Mouse (Mus musculus) brown adipose tissue, adult 24 weeks (tissue): ENCODE measurements around the gene Plac1. TPM values are rescaled to one million over a fixed set of nuclear protein-coding genes. Genes with fewer than 3 reads are reported as not detected.

ENCODE experiments used
- H3K27ac ChIP-seq: fragments of 200-500 bp; replicated peaks from 2 replicates; pipeline ENCODE4 v1.5.1; 2012; ENCODE audit warnings: low read depth, mild to moderate bottlenecking, low read length
- H3K4me1 ChIP-seq: fragments of 200-500 bp; 2 replicates; pipeline ENCODE4 v1.6.1; 2012; ENCODE audit warnings: low read length, mixed read lengths; ENCODE audit not compliant: control insufficient read depth, insufficient read depth, insufficient read length
- H3K4me3 ChIP-seq: fragments of 200-500 bp; 2 replicates; pipeline ENCODE4 v1.5.1; 2012; ENCODE audit warnings: low read depth, mild to moderate bottlenecking, low read length, moderate library complexity; ENCODE audit not compliant: insufficient read depth
- polyA plus RNA-seq: library from polyadenylated mRNA; stranded (reverse); fragments of >200 nt; gene quantifications from 2 replicates; pipeline ENCODE4 v1.2.4, GENCODE M21; 2012; ENCODE audit not compliant: missing spikeins, insufficient read depth, insufficient read length

Plac1 gene
- polyA plus RNA-seq, 1 experiment: not detected

DNA sequence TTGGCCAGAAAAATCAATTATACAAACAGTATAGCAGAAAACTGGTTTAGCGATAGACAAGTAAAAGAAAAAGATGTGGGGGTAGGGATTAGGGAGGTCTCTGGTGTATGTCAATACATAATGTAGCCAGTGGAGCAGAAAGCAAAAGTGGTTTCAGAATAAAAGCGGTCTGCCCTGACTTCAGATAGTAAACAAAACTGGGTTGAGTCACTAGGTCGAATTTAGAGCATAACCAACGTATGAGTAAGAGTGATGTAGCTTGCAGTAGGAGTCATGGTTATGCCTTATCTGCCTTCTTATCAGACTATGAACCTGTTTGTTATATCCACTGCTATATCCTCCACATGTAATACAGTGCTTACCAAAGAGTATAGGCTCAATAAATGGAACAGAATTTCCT lies 77.3 kb downstream of the Plac1 start:
- Histone ChIP-seq H3K4me1 (peaks cover 2% of the 10 kb centered on the region; the same call in 1 of the 2 replicates), H3K27ac (no peak overlapping the region), H3K4me3 (no peak overlapping the region)

DNA sequence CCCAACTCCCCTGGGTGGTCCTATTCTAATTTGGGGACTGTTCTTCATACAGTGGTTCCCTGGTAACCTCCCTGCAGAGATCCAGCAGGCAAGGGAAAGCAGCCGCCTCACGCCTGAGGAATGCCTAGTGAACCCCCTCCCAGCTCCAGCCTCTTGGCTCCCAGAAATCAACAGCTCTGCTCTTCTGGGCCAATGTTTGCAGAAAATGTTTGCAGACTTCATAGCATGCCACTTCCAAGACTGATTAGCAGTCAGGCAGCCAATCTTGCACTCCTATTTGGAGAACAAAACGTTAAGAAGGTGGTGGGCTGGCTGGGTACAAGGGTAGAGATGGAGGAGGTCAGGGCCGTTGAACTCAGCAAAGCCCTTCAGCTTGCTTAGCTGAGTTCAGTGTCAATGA lies 78.3 kb downstream of the Plac1 start:
- H3K27ac ChIP-seq: no peak overlapping the region
- peaks cover 2% of the 10 kb centered on the region; the same call in 1 of the 2 replicates for H3K4me1 ChIP-seq
- H3K4me3 ChIP-seq: no peak overlapping the region

DNA sequence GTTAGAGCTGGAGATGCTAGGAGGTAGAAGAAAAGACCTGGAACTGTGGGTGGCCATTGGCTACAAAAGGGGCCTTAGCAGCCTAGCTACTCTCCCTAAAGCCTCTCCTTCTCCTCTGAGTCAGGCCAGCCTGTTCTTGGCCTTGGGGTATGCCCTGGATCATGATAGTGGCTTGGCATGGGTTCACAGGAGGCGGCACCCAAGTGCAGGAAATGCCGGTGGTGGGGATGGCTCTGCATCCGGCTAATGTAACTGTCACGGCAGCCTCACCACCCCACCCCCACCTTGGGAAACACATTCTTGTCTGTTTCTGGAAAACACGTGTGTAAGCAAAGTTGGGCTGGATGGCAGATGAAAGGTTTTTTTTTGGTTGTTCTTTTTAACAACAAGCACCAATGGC lies 78.8 kb downstream of the Plac1 start:
- Histone ChIP-seq H3K4me3 (no peak overlapping the region), H3K27ac (no peak overlapping the region), H3K4me1 (peaks cover 2% of the 10 kb centered on the region; the same call in 1 of the 2 replicates)

DNA sequence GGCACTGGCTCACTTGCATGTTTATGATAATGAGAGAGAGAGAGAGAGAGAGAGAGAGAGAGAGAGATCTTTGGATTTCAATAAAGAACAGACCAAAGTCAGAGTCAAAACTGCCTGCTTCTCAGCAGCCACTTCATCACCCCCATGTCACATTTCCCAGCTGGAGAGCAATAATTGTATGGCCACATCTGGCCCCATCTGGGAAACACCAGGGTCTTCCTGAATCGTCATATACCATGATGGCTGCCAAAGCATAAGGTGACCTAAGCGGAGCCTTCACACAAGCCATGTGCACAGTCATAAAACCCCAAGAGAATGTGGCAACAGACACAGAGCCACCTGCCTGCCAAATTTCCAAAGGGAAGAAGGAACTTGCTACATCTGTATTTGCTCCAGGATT lies 91.9 kb downstream of the Plac1 start:
- Histone ChIP-seq H3K4me1 (no peaks in the 10 kb centered on the region), H3K27ac (no peak overlapping the region), H3K4me3 (no peak overlapping the region)

DNA sequence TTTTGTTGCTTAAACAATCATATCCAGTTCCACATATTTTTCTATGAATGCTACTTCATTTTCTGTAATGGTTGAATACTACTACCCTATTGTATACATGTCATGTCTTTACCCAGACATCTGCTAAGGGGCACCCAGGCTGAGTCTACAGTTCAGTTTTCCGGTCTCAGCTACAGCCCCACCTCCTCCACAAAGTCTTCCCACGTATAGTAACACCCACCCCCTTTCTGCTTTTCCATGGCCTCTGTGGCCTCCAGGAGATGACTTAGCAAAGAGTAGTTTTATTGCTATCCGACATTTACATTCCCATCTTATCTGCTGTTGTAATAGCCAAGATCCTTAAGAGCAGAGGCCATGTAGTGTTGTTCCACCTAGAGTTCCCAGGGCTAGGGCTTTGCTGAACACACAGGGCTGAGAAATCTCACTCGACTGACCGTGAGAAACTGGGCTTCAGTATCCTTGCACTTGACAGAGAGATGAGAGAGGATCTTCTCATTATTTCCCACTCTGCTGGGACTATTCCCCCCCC lies 93.5 kb downstream of the Plac1 start:
- Histone ChIP-seq H3K4me1 (no peaks in the 10 kb centered on the region), H3K4me3 (no peak overlapping the region), H3K27ac (no peak overlapping the region)

DNA sequence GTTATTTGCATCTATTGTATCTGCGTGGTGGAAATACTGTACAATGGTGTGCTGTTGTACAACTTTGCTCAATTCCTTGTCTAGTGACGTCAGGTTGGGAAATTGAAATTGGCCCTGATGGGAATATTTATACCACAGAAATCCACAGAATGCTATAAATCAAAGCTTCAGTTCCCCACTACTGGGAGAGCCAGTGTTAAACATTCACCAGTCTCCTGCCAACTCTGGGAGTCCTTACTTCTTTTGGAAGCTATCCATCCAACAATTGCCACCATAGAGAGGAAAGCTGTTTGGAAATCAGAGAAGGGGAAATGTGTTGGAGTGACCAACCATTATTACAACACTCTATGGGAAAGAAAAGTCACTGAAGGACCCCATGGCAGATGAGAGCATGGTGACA lies 100.3 kb downstream of the Plac1 start:
- Histone ChIP-seq H3K27ac (no peak overlapping the region), H3K4me1 (no peaks in the 10 kb centered on the region), H3K4me3 (no peak overlapping the region)

DNA sequence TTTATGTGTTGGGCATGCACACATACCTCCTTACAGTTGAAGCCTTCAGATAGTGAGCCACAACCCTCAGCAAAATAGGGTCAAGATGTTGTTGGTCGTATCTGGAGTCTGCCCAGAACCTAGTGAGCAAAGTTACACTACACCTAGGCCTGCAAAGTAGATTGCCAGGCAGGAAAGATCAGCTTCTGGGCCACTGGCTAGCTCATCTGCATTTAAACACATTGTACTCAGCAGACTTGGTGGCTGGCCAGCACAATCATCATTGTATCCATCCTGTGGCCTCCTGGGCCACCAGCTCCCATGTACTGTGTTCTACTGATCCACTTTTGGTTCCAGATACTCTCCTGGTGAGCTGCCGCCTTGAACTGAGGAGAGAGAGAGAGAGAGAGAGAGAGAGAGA lies 102.8 kb downstream of the Plac1 start:
- Histone ChIP-seq H3K4me3 (no peak overlapping the region), H3K4me1 (no peaks in the 10 kb centered on the region), H3K27ac (no peak overlapping the region)

DNA sequence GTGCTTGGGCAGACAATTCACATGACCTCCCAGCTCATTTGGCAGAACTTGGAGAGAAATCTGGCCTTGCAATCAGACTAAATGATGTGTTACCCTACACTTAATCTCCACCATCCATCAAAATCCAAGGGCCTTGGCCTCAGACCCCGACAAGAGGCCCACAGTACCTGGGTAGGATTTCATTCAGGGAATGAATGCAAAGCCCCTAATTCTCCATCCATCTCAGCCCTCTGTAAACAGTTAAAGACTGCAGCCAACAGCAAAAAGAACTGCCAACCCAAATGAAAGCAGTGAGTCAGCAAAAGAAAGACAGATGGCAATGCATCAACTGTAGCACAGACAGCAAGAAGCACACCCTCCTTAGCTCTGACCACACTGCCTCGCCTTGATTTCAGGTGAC lies 110.4 kb downstream of the Plac1 start:
- no peak overlapping the region for H3K4me3 ChIP-seq
- H3K4me1 ChIP-seq: no peaks in the 10 kb centered on the region
- no peak overlapping the region for H3K27ac ChIP-seq

DNA sequence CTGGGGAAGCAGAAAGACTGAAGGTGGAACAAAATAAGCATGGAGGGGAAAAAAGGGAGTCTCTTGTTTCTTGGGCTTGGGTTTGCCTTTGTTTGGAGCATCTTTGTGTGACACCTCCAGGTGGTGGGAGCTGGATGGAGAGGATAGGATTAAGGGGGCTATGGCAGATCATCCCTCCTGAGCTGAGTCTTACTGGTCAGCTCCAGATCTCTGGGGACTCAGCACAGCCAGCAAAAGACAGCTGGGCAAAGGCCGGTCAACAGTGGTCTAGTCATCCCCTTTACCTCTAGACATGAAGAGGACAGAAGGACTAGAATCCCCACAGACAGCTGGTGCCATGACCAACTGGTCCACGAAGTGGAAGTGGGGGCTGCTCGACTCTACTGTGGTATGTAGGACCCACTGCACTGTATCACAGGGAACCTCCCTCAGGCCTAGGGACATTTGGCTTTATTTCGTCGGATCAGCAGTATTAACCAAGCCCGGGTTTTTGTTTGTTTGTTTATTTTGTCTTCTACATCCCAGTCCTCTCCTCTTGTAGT lies 113.3 kb downstream of the Plac1 start:
- H3K27ac ChIP-seq: no peak overlapping the region
- no peak overlapping the region for H3K4me3 ChIP-seq

DNA sequence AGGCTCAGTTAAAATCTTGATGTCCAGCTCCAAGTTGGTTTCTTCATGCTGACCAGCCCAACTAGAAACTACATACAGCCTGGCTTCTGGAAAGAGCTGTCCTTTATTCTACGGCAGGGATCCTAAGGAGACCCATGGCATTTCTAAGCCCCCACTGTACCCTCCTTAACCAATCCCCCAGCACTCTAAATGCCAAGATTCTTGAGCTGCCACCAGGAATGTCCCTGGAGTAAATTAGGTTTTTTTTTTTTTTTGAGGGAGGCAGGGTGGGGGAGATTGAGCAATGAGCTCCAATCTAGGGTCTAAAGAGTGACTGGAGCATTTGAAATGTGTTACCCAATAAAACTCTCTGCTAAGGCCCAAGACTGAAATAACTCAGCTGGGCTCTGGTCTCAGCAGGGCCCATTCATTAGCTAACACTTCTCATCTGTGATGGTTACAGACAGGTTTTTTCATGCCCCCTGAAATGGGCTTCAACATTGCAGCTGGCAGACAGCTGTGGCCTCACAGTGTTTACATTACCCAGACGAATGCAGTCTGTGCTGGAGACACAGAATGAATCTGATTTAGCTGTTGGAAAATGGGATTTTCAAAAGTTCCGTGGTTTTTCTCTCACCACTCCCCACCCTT lies 114.0 kb downstream of the Plac1 start:
- Histone ChIP-seq H3K4me1 (no peaks in the 10 kb centered on the region), H3K4me3 (no peak overlapping the region), H3K27ac (no peak overlapping the region)

More for the DNA sequence above, 113.3 kb downstream of the Plac1 start:
- no peaks in the 10 kb centered on the region for H3K4me1 ChIP-seq

DNA sequence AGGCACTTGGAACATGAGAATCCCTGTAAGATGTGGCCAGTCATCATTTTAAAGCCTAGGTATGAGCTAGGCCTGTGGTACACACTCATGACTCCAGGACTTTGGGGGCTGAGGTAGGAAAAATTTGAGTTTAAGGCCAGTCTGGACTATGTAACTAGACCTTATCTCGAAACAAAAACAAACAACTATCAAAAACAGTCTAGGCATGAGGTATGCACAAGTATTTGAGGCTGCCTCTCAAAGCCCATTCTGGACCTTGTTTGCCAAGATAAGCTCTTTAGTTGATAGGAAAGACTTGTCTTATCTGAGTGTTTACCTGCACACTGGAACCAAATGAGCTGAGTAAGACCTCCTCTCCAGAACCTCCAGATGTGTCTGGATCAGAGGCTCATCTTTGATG lies 116.3 kb downstream of the Plac1 start:
- H3K27ac ChIP-seq: no peak overlapping the region
- H3K4me1 ChIP-seq: no peaks in the 10 kb centered on the region; the same call in 1 of the 2 replicates
- H3K4me3 ChIP-seq: no peak overlapping the region

DNA sequence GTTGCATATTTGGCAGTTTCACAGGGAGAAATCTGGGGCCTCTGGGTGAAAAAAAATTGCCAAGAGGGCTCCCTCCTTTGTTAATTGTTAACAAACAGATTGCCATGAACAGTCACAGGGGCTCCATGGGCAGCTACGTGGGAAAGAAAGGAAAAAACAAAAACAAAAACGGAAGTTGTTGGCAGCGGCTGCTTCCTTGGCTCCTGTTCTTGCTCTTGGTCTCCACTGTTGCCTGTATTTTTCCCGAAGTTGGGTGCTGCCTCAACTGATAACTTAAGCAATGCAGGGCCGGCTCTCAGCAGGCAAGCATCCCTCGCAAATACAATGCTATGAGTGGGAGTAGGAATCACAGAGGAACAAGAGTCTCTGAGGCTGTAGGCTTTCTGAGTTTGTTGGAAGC lies 121.3 kb downstream of the Plac1 start:
- Histone ChIP-seq H3K27ac (no peak overlapping the region), H3K4me1 (peaks cover 3% of the 10 kb centered on the region), H3K4me3 (no peak overlapping the region)

DNA sequence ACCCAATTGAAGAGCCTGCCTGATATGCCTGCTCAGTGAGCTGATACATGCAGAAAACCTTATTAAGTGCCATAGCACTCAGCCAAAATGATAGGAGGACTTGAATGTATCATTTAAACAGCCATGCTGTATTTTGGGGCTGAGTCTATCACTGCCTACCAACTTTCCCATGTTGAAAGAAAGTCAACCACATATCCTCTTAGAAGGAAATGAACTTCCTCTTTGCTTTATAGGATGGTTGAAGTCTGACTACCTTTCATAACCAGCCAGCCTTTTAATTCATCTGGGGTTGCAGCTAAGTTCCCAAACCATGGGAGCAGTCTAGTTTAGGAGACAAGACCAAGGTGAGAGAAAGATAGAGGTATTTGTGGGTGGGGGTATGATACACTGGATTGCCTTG lies 121.9 kb downstream of the Plac1 start:
- H3K27ac ChIP-seq: no peak overlapping the region
- no peak overlapping the region for H3K4me3 ChIP-seq
- peaks cover 3% of the 10 kb centered on the region for H3K4me1 ChIP-seq

DNA sequence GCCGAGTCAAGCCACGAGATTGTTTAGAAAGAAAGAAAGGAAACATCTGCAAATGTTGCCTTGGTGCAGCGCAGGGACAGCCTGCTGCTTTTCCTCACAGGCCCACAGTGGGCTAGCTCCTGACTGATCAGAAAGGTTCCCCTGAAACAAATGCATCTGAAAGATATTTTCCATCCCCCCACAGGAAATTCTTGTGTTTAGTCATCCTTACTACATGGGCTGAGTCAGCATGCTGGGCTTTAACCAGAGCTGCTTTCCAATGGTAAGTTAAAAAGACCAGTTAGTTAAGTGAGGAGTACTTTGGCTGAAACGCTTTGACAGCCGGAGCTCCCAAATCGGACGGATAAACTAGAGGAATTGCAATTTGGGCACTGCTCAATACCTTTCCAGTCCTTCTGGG lies 124.9 kb downstream of the Plac1 start:
- Histone ChIP-seq H3K4me1 (peaks cover 3% of the 10 kb centered on the region), H3K4me3 (no peak overlapping the region), H3K27ac (peak overlapping the region; percentile 9; the same call in 1 of the 2 replicates)

DNA sequence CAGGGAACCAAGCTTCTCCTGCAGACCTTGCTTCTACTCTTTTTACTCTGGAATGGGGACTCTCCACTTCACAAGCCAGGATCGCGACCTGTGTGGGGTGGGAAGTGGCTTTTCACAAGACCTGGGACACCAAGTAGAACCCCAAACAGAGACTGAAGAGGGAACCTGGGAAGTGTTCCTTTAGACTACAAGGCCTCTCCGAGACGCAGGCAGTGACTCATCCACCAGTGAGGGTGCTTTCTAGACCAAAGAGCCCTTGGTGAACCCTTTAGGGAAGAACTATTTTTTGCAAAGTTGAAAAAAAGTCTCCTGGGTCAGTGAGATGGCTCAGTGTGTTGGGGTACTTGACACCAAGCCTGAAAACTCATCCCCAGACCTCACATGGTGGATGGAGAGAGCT lies 129.8 kb downstream of the Plac1 start:
- H3K27ac ChIP-seq: no peak overlapping the region
- no peak overlapping the region for H3K4me3 ChIP-seq
- no peaks in the 10 kb centered on the region; the same call in 1 of the 2 replicates for H3K4me1 ChIP-seq

DNA sequence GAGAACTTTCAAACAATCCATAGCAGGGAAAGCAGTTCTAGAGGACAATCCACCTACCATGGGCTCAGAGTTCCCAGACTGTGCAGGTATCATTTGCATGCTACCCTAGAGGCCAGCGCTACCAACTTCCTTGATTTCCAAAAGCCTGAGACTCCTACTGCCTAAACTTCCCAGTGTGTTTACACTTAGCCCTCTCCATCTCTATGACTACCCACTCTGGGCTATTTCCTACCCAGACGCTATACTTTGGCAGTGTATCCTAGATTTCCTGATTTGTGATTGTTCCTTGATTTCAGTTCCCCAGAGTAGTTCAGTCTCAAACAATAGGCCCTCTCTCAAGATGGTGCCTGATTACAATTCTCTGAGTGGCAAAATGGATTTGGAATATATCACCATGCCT lies 132.8 kb downstream of the Plac1 start:
- Histone ChIP-seq H3K27ac (no peak overlapping the region), H3K4me1 (no peaks in the 10 kb centered on the region), H3K4me3 (no peak overlapping the region)
